Mouse (Mus musculus): Measurements from ENCODE around the gene Dnm1. TPM values are rescaled to one million over a fixed set of nuclear protein-coding genes. Genes with fewer than 3 reads are reported as not detected.
A peak's percentile ranks its signal among the peaks of the same experiment; 100 is the strongest.
"Not testable (repeated sequence)": the region's sequence is repeated elsewhere in the genome, so short reads cannot be mapped to it uniquely, and the experiment has no call there.

Dnm1 gene
- polyA plus RNA-seq, 1 experiment from 2014 or later = 5.0 TPM

- DNase-seq (ENCODE audit: low spot score) (peak; percentile 85), ATAC-seq (peak; percentile 68)
- TF ChIP-seq CTCF (IDR thresholded peaks at IDR 0.05) (no peak), EP300 (IDR thresholded peaks at IDR 0.05) (no peak)
- Histone ChIP-seq H3K4me3 (ENCODE audit: low read depth, low read length) (peak overlapping the region; percentile 76), H3K9ac (replicated peaks; ENCODE audit: low read depth) (peak overlapping the region; percentile 69), H3K36me3 (ENCODE audit: insufficient read depth, low read length) (peaks cover 14% of the 10 kb centered on the region; the same call in 1 of the 2 replicates), H3K27me3 (replicated peaks; ENCODE audit: insufficient read depth, low read length) (no peaks in the 10 kb centered on the region), H3K9me3 (ENCODE audit: low read length) (no peaks in the 10 kb centered on the region), H3K27ac (ENCODE audit: low read length) (peak overlapping the region; percentile 93), H3K4me1 (ENCODE audit: insufficient read depth, low read depth, low read length) (peaks cover 6% of the 10 kb centered on the region), H3K4me2 (replicated peaks; ENCODE audit: low read depth, low read length) (peak overlapping the region; percentile 77)
- 8% methylated on average over 18 of the region's 19 CpGs for WGBS
These were observed 10.4 kb upstream of the Dnm1 start for GRCm38 (mm10) chr2:32363376-32364106.

- H3K27me3 ChIP-seq (replicated peaks; ENCODE audit: insufficient read depth, low read length) = no peaks in the 10 kb centered on the region
- peak overlapping the region; percentile 69 for H3K9ac ChIP-seq (replicated peaks; ENCODE audit: low read depth)
- H3K9me3 ChIP-seq (ENCODE audit: low read length) = no peaks in the 10 kb centered on the region
- peak overlapping the region; percentile 77 for H3K4me2 ChIP-seq (replicated peaks; ENCODE audit: low read depth, low read length)
- peak overlapping the region; percentile 76 for H3K4me3 ChIP-seq (ENCODE audit: low read depth, low read length)
- under 1% methylated on average over 51 of the region's 53 CpGs for WGBS
- TF ChIP-seq EP300 (IDR thresholded peaks at IDR 0.05) = no peak
- TF ChIP-seq CTCF (IDR thresholded peaks at IDR 0.05) = peak; percentile 93
- H3K36me3 ChIP-seq (ENCODE audit: insufficient read depth, low read length) = peaks cover 10% of the 10 kb centered on the region; the same call in 1 of the 2 replicates
- DNase-seq (ENCODE audit: low spot score) (peak; percentile 95), ATAC-seq (peak; percentile 93)
- peak overlapping the region; percentile 93 for H3K27ac ChIP-seq (ENCODE audit: low read length)
- H3K4me1 ChIP-seq (ENCODE audit: insufficient read depth, low read depth, low read length) = peaks cover 6% of the 10 kb centered on the region
These were observed 9.7 kb upstream of the Dnm1 start for GRCm38 (mm10) chr2:32362817-32363340.

GRCm38 (mm10) chr2:32362274-32362673 is 9.1 kb upstream of the Dnm1 start:
- peak overlapping the region; percentile 69 for H3K9ac ChIP-seq (replicated peaks; ENCODE audit: low read depth)
- peak overlapping the region; percentile 76 for H3K4me3 ChIP-seq (ENCODE audit: low read depth, low read length)
- not testable (repeated sequence) for H3K27me3 ChIP-seq (replicated peaks; ENCODE audit: insufficient read depth, low read length); ATAC-seq; H3K9me3 ChIP-seq (ENCODE audit: low read length); H3K36me3 ChIP-seq (ENCODE audit: insufficient read depth, low read length); H3K4me1 ChIP-seq (ENCODE audit: insufficient read depth, low read depth, low read length)
- WGBS = 30% methylated on average over 5 of the region's 5 CpGs
- peak overlapping the region; percentile 93 for H3K27ac ChIP-seq (ENCODE audit: low read length)
- H3K4me2 ChIP-seq (replicated peaks; ENCODE audit: low read depth, low read length) = peak overlapping the region; percentile 77
- peak; percentile 12 for DNase-seq (ENCODE audit: low spot score)

- H3K4me2 ChIP-seq (replicated peaks; ENCODE audit: low read depth, low read length) = peak overlapping the region; percentile 74
- H3K9me3 ChIP-seq (ENCODE audit: low read length) = no peaks in the 10 kb centered on the region
- ATAC-seq (peak; percentile 54), DNase-seq (ENCODE audit: low spot score) (peak; percentile 77)
- peak overlapping the region; percentile 39 for H3K4me3 ChIP-seq (ENCODE audit: low read depth, low read length)
- H3K36me3 ChIP-seq (ENCODE audit: insufficient read depth, low read length) = no peaks in the 10 kb centered on the region; the same call in 1 of the 2 replicates
- peaks cover 6% of the 10 kb centered on the region for H3K4me1 ChIP-seq (ENCODE audit: insufficient read depth, low read depth, low read length)
- H3K27ac ChIP-seq (ENCODE audit: low read length) = no peak overlapping the region
- H3K9ac ChIP-seq (replicated peaks; ENCODE audit: low read depth) = no peak overlapping the region
- 3% methylated on average over 24 of the region's 24 CpGs for WGBS
- TF ChIP-seq EP300 (IDR thresholded peaks at IDR 0.05) (no peak), CTCF (IDR thresholded peaks at IDR 0.05) (peak; percentile 76)
- H3K27me3 ChIP-seq (replicated peaks; ENCODE audit: insufficient read depth, low read length) = no peaks in the 10 kb centered on the region
These were observed 8.3 kb upstream of the Dnm1 start for GRCm38 (mm10) chr2:32361437-32361836.

GRCm38 (mm10) chr2:32360741-32361140 is 7.6 kb upstream of the Dnm1 start:
- Histone ChIP-seq H3K36me3 (ENCODE audit: insufficient read depth, low read length) (no peaks in the 10 kb centered on the region; the same call in 1 of the 2 replicates), H3K4me2 (replicated peaks; ENCODE audit: low read depth, low read length) (peak overlapping the region; percentile 74), H3K9ac (replicated peaks; ENCODE audit: low read depth) (no peak overlapping the region), H3K27me3 (replicated peaks; ENCODE audit: insufficient read depth, low read length) (no peaks in the 10 kb centered on the region), H3K4me1 (ENCODE audit: insufficient read depth, low read depth, low read length) (peaks cover 6% of the 10 kb centered on the region), H3K9me3 (ENCODE audit: low read length) (no peaks in the 10 kb centered on the region), H3K27ac (ENCODE audit: low read length) (no peak overlapping the region), H3K4me3 (ENCODE audit: low read depth, low read length) (peak overlapping the region; percentile 39)
- peak; percentile 86 for DNase-seq (ENCODE audit: low spot score)
- 5% methylated on average over 14 of the region's 14 CpGs for WGBS
- TF ChIP-seq EP300 (IDR thresholded peaks at IDR 0.05) (0 out of 2 replicates have a peak, but pooled peaks have one; percentile 4), CTCF (IDR thresholded peaks at IDR 0.05) (no peak)
- 0 out of 2 replicates have a peak, but pooled peaks have one; percentile 0 for ATAC-seq

- no peaks in the 10 kb centered on the region for H3K4me1 ChIP-seq (ENCODE audit: insufficient read depth, low read depth, low read length)
- H3K36me3 ChIP-seq (ENCODE audit: insufficient read depth, low read length) = no peaks in the 10 kb centered on the region
- no peak overlapping the region for H3K4me3 ChIP-seq (ENCODE audit: low read depth, low read length)
- no peaks in the 10 kb centered on the region for H3K9me3 ChIP-seq (ENCODE audit: low read length)
- 58% methylated on average over 10 of the region's 10 CpGs for WGBS
- TF ChIP-seq EP300 (IDR thresholded peaks at IDR 0.05) (no peak), CTCF (IDR thresholded peaks at IDR 0.05) (no peak)
- no peaks in the 10 kb centered on the region for H3K27me3 ChIP-seq (replicated peaks; ENCODE audit: insufficient read depth, low read length)
- no peak overlapping the region for H3K27ac ChIP-seq (ENCODE audit: low read length)
- ATAC-seq (no peak), DNase-seq (ENCODE audit: low spot score) (no peak)
- H3K9ac ChIP-seq (replicated peaks; ENCODE audit: low read depth) = no peak overlapping the region
- no peak overlapping the region for H3K4me2 ChIP-seq (replicated peaks; ENCODE audit: low read depth, low read length)
These were observed 5.2 kb upstream of the Dnm1 start for GRCm38 (mm10) chr2:32358381-32358780.

All from lung, postnatal 0 days (tissue).